Mouse (Mus musculus): Measurements from ENCODE around the gene Tenm4. TPM values are rescaled to one million over a fixed set of nuclear protein-coding genes. Genes with fewer than 3 reads are reported as not detected.

The Tenm4 gene
- total and polyA plus RNA-seq, 3 experiments: 9.2 to 15.2 TPM; not detected in 1

- no peak for TF ChIP-seq POLR2AphosphoS2 (IDR thresholded peaks at IDR 0.05; ENCODE audit: low read length)
- no peak for TF ChIP-seq MAX (IDR thresholded peaks at IDR 0.05; ENCODE audit: low read length)
- no peak for TF ChIP-seq MYC (IDR thresholded peaks at IDR 0.05; ENCODE audit: low read depth, low read length)
- no peak for TF ChIP-seq ZMIZ1 (IDR thresholded peaks at IDR 0.05; ENCODE audit: low read depth, low read length)
- TF ChIP-seq CTCF (IDR thresholded peaks at IDR 0.05 in 2 of 3, conservative IDR thresholded peaks at IDR 0.05 in 1 of 3; ENCODE audit: control insufficient read depth in 1 of 3, insufficient read depth in 1 of 3, low read depth in 2 of 3, low read length in 3 of 3, poor library complexity in 1 of 3, severe bottlenecking in 1 of 3): no peak
- TF ChIP-seq ZC3H11A (IDR thresholded peaks at IDR 0.05; ENCODE audit: low read depth, low read length): no peak
- no peak for TF ChIP-seq MAZ (IDR thresholded peaks at IDR 0.05; ENCODE audit: low read depth, low read length)
- TF ChIP-seq JUND (IDR thresholded peaks at IDR 0.05; ENCODE audit: low read depth, low read length): no peak
- no peak for TF ChIP-seq NRF1 (IDR thresholded peaks at IDR 0.05; ENCODE audit: insufficient read depth, low read depth, low read length, poor library complexity, severe bottlenecking)
- no peak for TF ChIP-seq CHD1 (IDR thresholded peaks at IDR 0.05; ENCODE audit: low read depth, low read length)
- no peak for TF ChIP-seq KAT2A (conservative IDR thresholded peaks at IDR 0.05; ENCODE audit: low read depth, low read length)
- no peak for TF ChIP-seq MEF2A (IDR thresholded peaks at IDR 0.05; ENCODE audit: extremely low read depth, insufficient replicate concordance, low read depth, low read length, poor library complexity, severe bottlenecking)
- no peak for TF ChIP-seq USF1 (IDR thresholded peaks at IDR 0.05; ENCODE audit: low read depth, low read length)
- no peak for TF ChIP-seq TCF12 (IDR thresholded peaks at IDR 0.05; ENCODE audit: low read depth, low read length)
- TF ChIP-seq HCFC1 (IDR thresholded peaks at IDR 0.05; ENCODE audit: low read depth, low read length): no peak
- no peak for TF ChIP-seq BHLHE40 (IDR thresholded peaks at IDR 0.05; ENCODE audit: borderline replicate concordance, low read depth, low read length)
- no peak for TF ChIP-seq SIN3A (IDR thresholded peaks at IDR 0.05; ENCODE audit: low read length)
- no peak for TF ChIP-seq SMC3 (IDR thresholded peaks at IDR 0.05; ENCODE audit: low read depth, low read length)
- no peak for TF ChIP-seq CHD2 (IDR thresholded peaks at IDR 0.05; ENCODE audit: low read length)
- H3K79me2 ChIP-seq (ENCODE audit: control insufficient read depth, insufficient read depth, low read length, poor library complexity): no peaks in the 10 kb centered on the region
- H3K4me1 ChIP-seq (ENCODE audit: control insufficient read depth in 1 of 2, insufficient read depth in 2 of 2, low read length in 2 of 2): no peaks in the 10 kb centered on the region
- H3K4me3 ChIP-seq (ENCODE audit: control insufficient read depth in 1 of 2, insufficient read depth in 1 of 2, low read depth in 2 of 2, low read length in 2 of 2): no peak overlapping the region
- peaks cover 0 to 2% of the 10 kb centered on the region in 2 experiments; a peak in 1 of 4 replicates for H3K27me3 ChIP-seq (ENCODE audit: control insufficient read depth in 1 of 2, insufficient read depth in 2 of 2, low read length in 2 of 2)
- H3K9ac ChIP-seq (ENCODE audit: control insufficient read depth, low read depth, low read length, poor library complexity, severe bottlenecking): no peak overlapping the region
- no peak overlapping the region for H3K27ac ChIP-seq (ENCODE audit: control insufficient read depth, low read depth, low read length)
- no peaks in the 10 kb centered on the region for H3K36me3 ChIP-seq (ENCODE audit: control insufficient read depth in 1 of 2, insufficient read depth in 2 of 2, low read length in 2 of 2)
- no peak for DNase-seq (ENCODE audit: low read depth, low spot score)
- H3K9me3 ChIP-seq (replicated peaks; ENCODE audit: insufficient read depth, low read length): no peaks in the 10 kb centered on the region
Measured at GRCm38 (mm10) chr7:96649171-96649570, 478.1 kb downstream of the Tenm4 start.

- H3K4me3 ChIP-seq (ENCODE audit: control insufficient read depth in 1 of 2, insufficient read depth in 1 of 2, low read depth in 2 of 2, low read length in 2 of 2): no peak overlapping the region
- H3K79me2 ChIP-seq (ENCODE audit: control insufficient read depth, insufficient read depth, low read length, poor library complexity): no peaks in the 10 kb centered on the region
- no peak for DNase-seq (ENCODE audit: low read depth, low spot score)
- no peaks in the 10 kb centered on the region for H3K36me3 ChIP-seq (ENCODE audit: control insufficient read depth in 1 of 2, insufficient read depth in 2 of 2, low read length in 2 of 2)
- TF ChIP-seq NELFE (IDR thresholded peaks at IDR 0.05; ENCODE audit: low read depth, low read length): no peak
- TF ChIP-seq BHLHE40 (IDR thresholded peaks at IDR 0.05; ENCODE audit: borderline replicate concordance, low read depth, low read length): no peak
- TF ChIP-seq GABPA (IDR thresholded peaks at IDR 0.05; ENCODE audit: low read depth, low read length): no peak
- no peak for TF ChIP-seq MYC (IDR thresholded peaks at IDR 0.05; ENCODE audit: low read depth, low read length)
- no peak for TF ChIP-seq E2F4 (IDR thresholded peaks at IDR 0.05; ENCODE audit: borderline replicate concordance, low read depth, low read length)
- no peak for TF ChIP-seq MAX (IDR thresholded peaks at IDR 0.05; ENCODE audit: low read length)
- no peak for TF ChIP-seq USF2 (IDR thresholded peaks at IDR 0.05; ENCODE audit: borderline replicate concordance in 1 of 2, insufficient read depth in 1 of 2, low read depth in 1 of 2, low read length in 2 of 2)
- no peak for TF ChIP-seq POLR2A (IDR thresholded peaks at IDR 0.05; ENCODE audit: control insufficient read depth in 1 of 2, insufficient read depth in 1 of 2, low read depth in 1 of 2, low read length in 2 of 2, poor library complexity in 1 of 2)
- no peak for TF ChIP-seq MEF2A (IDR thresholded peaks at IDR 0.05; ENCODE audit: extremely low read depth, insufficient replicate concordance, low read depth, low read length, poor library complexity, severe bottlenecking)
- no peak for TF ChIP-seq TBP (IDR thresholded peaks at IDR 0.05; ENCODE audit: low read depth, low read length)
- no peak for TF ChIP-seq CHD2 (IDR thresholded peaks at IDR 0.05; ENCODE audit: low read length)
- no peak for TF ChIP-seq USF1 (IDR thresholded peaks at IDR 0.05; ENCODE audit: low read depth, low read length)
- TF ChIP-seq UBTF (IDR thresholded peaks at IDR 0.05; ENCODE audit: borderline replicate concordance, insufficient read depth, low read depth, low read length): no peak
- no peak for TF ChIP-seq POLR2AphosphoS2 (IDR thresholded peaks at IDR 0.05; ENCODE audit: low read length)
- no peak for TF ChIP-seq MYB (IDR thresholded peaks at IDR 0.05; ENCODE audit: low read depth, low read length)
- no peak for TF ChIP-seq KAT2A (conservative IDR thresholded peaks at IDR 0.05; ENCODE audit: low read depth, low read length)
- TF ChIP-seq RAD21 (IDR thresholded peaks at IDR 0.05; ENCODE audit: low read depth, low read length): no peak
- TF ChIP-seq TCF12 (IDR thresholded peaks at IDR 0.05; ENCODE audit: low read depth, low read length): no peak
- TF ChIP-seq RCOR1 (IDR thresholded peaks at IDR 0.05; ENCODE audit: low read depth, low read length): no peak
- no peak for TF ChIP-seq CTCF (IDR thresholded peaks at IDR 0.05 in 2 of 3, conservative IDR thresholded peaks at IDR 0.05 in 1 of 3; ENCODE audit: control insufficient read depth in 1 of 3, insufficient read depth in 1 of 3, low read depth in 2 of 3, low read length in 3 of 3, poor library complexity in 1 of 3, severe bottlenecking in 1 of 3)
- H3K4me1 ChIP-seq (ENCODE audit: control insufficient read depth in 1 of 2, insufficient read depth in 2 of 2, low read length in 2 of 2): no peaks in the 10 kb centered on the region
- peaks cover 0 to 2% of the 10 kb centered on the region in 2 experiments; a peak in 1 of 4 replicates for H3K27me3 ChIP-seq (ENCODE audit: control insufficient read depth in 1 of 2, insufficient read depth in 2 of 2, low read length in 2 of 2)
- H3K9me3 ChIP-seq (replicated peaks; ENCODE audit: insufficient read depth, low read length): no peaks in the 10 kb centered on the region
- no peak overlapping the region for H3K9ac ChIP-seq (ENCODE audit: control insufficient read depth, low read depth, low read length, poor library complexity, severe bottlenecking)
- H3K27ac ChIP-seq (ENCODE audit: control insufficient read depth, low read depth, low read length): no peak overlapping the region
Measured at GRCm38 (mm10) chr7:96650435-96650834, 479.4 kb downstream of the Tenm4 start.
